Mouse (Mus musculus): ENCODE measurements at regions not wholly inside any gene's neighbourhood (a gene's known extent, or its start where the extent isn't known, plus 50 kb on each side); places are given as distances from the start of the nearest gene placed in this dataset.

DNA sequence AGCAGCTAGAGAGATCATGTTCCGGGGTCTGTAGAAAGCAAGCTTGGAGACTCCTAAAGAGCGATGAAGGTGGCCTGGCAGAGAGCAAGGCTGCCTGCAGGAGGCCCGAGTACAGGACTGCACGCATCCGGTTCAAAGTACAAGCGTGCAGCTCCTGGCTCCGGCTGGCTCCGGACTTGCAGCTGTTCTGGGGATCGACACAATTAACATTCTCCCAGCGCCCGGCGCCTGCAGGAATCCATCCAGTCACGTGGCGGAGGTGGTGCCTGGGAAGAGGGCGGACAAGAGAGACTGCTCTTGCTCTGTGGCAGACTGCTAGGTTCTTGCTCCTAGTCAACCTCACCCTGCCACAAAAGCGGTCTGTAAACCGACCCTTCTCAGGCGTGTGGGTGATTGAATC is 86.9 kb downstream of the Bdh1 start:
- no peaks in the 10 kb centered on the region for H3K36me3 ChIP-seq (ENCODE audit: control insufficient read depth, insufficient read depth, low read length)
- H3K27me3 ChIP-seq (replicated peaks; ENCODE audit: control insufficient read depth, insufficient read depth, low read length), result no peaks in the 10 kb centered on the region
- H3K4me3 ChIP-seq (ENCODE audit: low read length), result peak overlapping the region; percentile 23; the same call in 1 of the 2 replicates

DNA sequence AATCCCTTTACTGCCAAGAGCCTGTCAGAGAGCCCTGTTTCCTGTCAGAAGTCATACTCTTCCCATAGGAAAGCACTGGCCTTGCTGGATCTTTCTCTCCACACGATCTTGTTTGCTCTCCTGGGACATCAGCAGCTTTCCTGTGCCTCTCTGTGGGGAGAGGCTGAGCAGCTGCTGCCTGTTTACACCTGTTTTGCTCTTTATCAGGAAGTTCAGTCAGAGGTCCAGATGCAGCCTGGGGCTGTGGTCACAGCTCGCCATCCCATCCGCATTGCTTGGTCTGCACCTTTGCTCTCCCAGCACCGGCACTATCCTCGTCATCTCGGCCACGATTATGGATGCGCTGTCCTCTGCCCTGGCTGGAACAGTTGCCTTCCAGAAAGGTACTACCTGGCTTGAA is 88.0 kb downstream of the Bdh1 start:
- ATAC-seq, result no peak
- no peaks in the 10 kb centered on the region for H3K9me3 ChIP-seq (ENCODE audit: control insufficient read depth, low read length)
- H3K4me3 ChIP-seq (ENCODE audit: low read length), result no peak overlapping the region
- H3K27ac ChIP-seq (ENCODE audit: low read depth, low read length), result no peak overlapping the region
- H3K4me1 ChIP-seq (ENCODE audit: control insufficient read depth, insufficient read depth, low read depth, low read length), result peaks cover 11% of the 10 kb centered on the region
- WGBS, result 82% methylated on average over 8 of the region's 8 CpGs
- H3K4me2 ChIP-seq (ENCODE audit: low read length), result no peak overlapping the region
- no peaks in the 10 kb centered on the region for H3K27me3 ChIP-seq (replicated peaks; ENCODE audit: control insufficient read depth, insufficient read depth, low read length)
- no peaks in the 10 kb centered on the region for H3K36me3 ChIP-seq (ENCODE audit: control insufficient read depth, insufficient read depth, low read length)
- no peak overlapping the region for H3K9ac ChIP-seq (ENCODE audit: low read depth, low read length)

More for the DNA sequence above, 86.9 kb downstream of the Bdh1 start:
- Histone ChIP-seq H3K9ac (ENCODE audit: low read depth, low read length) (peak overlapping the region; percentile 60), H3K27ac (ENCODE audit: low read depth, low read length) (peak overlapping the region; percentile 76), H3K4me1 (ENCODE audit: control insufficient read depth, insufficient read depth, low read depth, low read length) (peaks cover 11% of the 10 kb centered on the region), H3K4me2 (ENCODE audit: low read length) (peak overlapping the region; percentile 56), H3K9me3 (ENCODE audit: control insufficient read depth, low read length) (no peaks in the 10 kb centered on the region)
- ATAC-seq, result peak; percentile 91
- under 1% methylated on average over 18 of the region's 18 CpGs for WGBS

DNA sequence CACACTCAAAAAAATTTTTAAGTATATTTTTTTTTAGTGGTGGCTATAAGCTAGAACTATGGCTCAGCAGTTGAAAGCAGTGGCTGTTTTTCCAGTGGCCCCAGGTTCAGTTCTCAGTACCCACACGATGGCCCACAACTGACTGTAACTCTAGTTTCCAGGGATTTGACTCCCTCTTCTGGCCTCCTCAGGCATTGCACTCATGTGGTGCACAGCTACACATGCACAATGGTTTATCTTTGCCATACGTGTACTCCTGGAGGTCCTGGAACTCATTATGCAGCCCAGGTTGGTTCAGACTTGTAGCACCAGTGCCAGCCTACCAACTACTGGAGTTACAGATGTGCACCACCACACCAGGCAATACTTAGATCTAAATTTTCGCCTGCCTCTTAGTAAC is 96.7 kb downstream of the Bdh1 start:
- no peak for ATAC-seq
- Histone ChIP-seq H3K4me3 (ENCODE audit: low read length) (no peak overlapping the region), H3K27me3 (replicated peaks; ENCODE audit: control insufficient read depth, insufficient read depth, low read length) (no peaks in the 10 kb centered on the region), H3K9me3 (ENCODE audit: control insufficient read depth, low read length) (no peaks in the 10 kb centered on the region), H3K27ac (ENCODE audit: low read depth, low read length) (no peak overlapping the region), H3K9ac (ENCODE audit: low read depth, low read length) (no peak overlapping the region), H3K4me2 (ENCODE audit: low read length) (no peak overlapping the region), H3K36me3 (ENCODE audit: control insufficient read depth, insufficient read depth, low read length) (no peaks in the 10 kb centered on the region), H3K4me1 (ENCODE audit: control insufficient read depth, insufficient read depth, low read depth, low read length) (no peaks in the 10 kb centered on the region; the same call in 1 of the 2 replicates)
- WGBS, result 98% methylated on average over 3 of the region's 3 CpGs

DNA sequence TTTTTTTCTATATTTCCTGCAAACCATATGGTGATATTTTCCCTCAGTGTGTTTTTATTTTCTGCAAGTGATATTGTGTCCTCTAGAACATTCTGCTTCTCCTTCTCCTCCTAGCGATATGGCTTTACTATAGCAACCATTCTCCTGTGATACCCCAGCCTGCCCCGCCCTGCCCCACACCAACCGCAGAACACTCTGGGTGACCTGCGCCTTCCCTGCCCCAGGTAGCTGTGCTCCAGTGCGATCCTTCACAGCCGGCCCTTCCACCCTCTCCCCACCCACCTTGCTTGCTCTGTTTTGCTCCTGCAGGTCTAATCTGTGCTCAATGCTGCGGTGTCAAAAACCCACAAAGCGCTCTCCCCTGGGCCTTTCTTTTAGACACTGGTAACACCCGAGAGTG is 98.0 kb downstream of the Bdh1 start:
- H3K36me3 ChIP-seq (ENCODE audit: control insufficient read depth, insufficient read depth, low read length), result no peaks in the 10 kb centered on the region
- H3K9ac ChIP-seq (ENCODE audit: low read depth, low read length), result no peak overlapping the region
- no peaks in the 10 kb centered on the region for H3K9me3 ChIP-seq (ENCODE audit: control insufficient read depth, low read length)
- H3K4me1 ChIP-seq (ENCODE audit: control insufficient read depth, insufficient read depth, low read depth, low read length), result no peaks in the 10 kb centered on the region; the same call in 1 of the 2 replicates
- 78% methylated on average over 9 of the region's 9 CpGs for WGBS
- H3K4me3 ChIP-seq (ENCODE audit: low read length), result no peak overlapping the region
- no peak overlapping the region for H3K27ac ChIP-seq (ENCODE audit: low read depth, low read length)
- H3K4me2 ChIP-seq (ENCODE audit: low read length), result no peak overlapping the region
- no peaks in the 10 kb centered on the region for H3K27me3 ChIP-seq (replicated peaks; ENCODE audit: control insufficient read depth, insufficient read depth, low read length)
- no peak for ATAC-seq

DNA sequence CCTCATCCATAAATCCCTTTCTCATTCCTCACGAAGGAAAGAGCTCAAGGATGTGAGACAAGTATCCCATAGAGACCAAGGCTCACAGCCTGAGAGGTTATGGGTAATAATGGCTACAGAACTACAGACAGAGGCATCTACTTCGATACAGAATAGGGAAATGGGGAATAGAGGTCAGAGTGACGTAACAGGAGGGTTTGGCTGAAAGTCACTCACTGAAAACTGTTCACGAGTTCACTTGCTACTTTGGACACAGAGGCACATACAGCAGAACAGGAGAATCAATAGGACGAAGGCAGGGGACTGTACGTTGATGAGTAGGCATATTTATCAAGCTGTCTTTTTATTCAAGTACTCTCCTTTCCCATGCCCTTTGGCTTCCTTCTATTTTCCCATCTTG is 99.7 kb downstream of the Bdh1 start:
- no peak for ATAC-seq
- H3K9ac ChIP-seq (ENCODE audit: low read depth, low read length), result no peak overlapping the region
- no peak overlapping the region for H3K4me2 ChIP-seq (ENCODE audit: low read length)
- H3K4me3 ChIP-seq (ENCODE audit: low read length), result no peak overlapping the region
- no peaks in the 10 kb centered on the region for H3K27me3 ChIP-seq (replicated peaks; ENCODE audit: control insufficient read depth, insufficient read depth, low read length)
- no peak overlapping the region for H3K27ac ChIP-seq (ENCODE audit: low read depth, low read length)
- 69% methylated on average over 6 of the region's 6 CpGs for WGBS
- no peaks in the 10 kb centered on the region; the same call in 1 of the 2 replicates for H3K4me1 ChIP-seq (ENCODE audit: control insufficient read depth, insufficient read depth, low read depth, low read length)
- H3K9me3 ChIP-seq (ENCODE audit: control insufficient read depth, low read length), result no peaks in the 10 kb centered on the region
- no peaks in the 10 kb centered on the region for H3K36me3 ChIP-seq (ENCODE audit: control insufficient read depth, insufficient read depth, low read length)

DNA sequence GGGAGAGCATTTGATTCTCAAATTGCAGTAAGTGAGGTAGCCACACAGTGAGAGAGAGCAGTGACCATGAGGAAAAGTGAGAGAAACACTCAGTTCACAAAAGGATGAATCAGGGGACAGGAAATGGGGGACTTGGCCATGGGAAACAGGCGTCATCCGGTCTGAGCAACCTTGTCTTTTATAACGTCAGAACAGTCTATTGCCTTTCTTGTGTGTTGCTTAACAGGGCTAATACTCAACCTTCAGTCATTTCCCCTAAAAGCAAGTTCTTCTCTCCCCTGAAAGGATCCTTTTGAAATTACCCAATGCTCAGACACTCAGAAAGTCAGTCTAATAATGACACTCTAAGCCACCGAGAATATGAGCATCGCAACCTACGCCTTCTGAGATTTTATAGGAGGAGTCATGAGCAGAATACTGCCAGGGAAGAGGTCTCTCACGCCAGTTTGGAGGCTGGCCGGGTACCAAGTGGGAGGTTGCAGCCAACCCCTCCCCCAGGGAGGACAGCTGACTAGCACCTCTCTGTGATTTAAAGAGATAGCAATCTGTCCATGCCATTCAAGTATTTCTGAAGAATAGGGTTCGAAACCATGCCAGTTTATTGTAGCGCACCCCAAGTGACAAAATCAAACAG is 104.7 kb downstream of the Bdh1 start:
- peaks cover 8% of the 10 kb centered on the region for H3K4me1 ChIP-seq (ENCODE audit: control insufficient read depth, insufficient read depth, low read depth, low read length)
- no peaks in the 10 kb centered on the region for H3K27me3 ChIP-seq (replicated peaks; ENCODE audit: control insufficient read depth, insufficient read depth, low read length)
- no peak overlapping the region for H3K4me2 ChIP-seq (ENCODE audit: low read length)
- WGBS, result 61% methylated on average over 10 of the region's 10 CpGs
- ATAC-seq, result no peak
- no peaks in the 10 kb centered on the region for H3K9me3 ChIP-seq (ENCODE audit: control insufficient read depth, low read length)
- H3K36me3 ChIP-seq (ENCODE audit: control insufficient read depth, insufficient read depth, low read length), result no peaks in the 10 kb centered on the region
- no peak overlapping the region for H3K4me3 ChIP-seq (ENCODE audit: low read length)
- H3K27ac ChIP-seq (ENCODE audit: low read depth, low read length), result no peak overlapping the region
- no peak overlapping the region for H3K9ac ChIP-seq (ENCODE audit: low read depth, low read length)

DNA sequence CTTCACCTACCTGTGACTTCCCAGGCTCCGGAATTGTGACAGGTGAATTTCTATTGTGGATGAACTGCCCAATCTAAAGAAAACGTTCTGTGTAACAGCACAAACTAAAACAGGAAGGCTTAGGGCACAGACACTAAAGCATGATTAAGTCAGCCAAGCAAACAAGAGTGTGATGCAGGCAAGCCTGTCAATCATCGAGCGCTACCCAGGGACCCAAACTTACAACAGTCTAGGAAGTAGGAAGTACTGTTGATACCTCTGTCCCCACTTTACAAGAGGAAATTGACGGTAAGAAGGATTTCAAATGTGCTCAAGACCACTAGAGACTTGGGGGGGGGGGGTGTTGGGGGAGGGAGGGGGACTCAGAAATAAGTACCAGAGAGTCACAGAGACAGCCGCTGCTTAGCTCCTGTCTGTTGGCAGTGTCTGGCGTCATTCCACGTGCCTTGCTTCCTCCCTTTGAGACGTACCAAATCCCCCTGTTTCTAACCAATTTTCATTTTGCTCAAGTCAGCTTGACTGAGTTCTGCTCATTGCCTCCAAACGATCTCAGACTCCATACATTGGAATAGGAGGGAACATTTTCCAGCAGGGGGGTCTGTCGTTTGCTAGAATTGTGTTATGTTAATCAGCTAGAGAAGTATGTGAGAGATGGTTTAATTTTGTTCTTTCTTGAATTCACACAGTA is 106.7 kb downstream of the Bdh1 start:
- peak; percentile 63; the same call in 1 of the 2 replicates for ATAC-seq
- peaks cover 8% of the 10 kb centered on the region for H3K4me1 ChIP-seq (ENCODE audit: control insufficient read depth, insufficient read depth, low read depth, low read length)
- no peak overlapping the region for H3K4me2 ChIP-seq (ENCODE audit: low read length)
- H3K4me3 ChIP-seq (ENCODE audit: low read length), result no peak overlapping the region
- 49% methylated on average over 11 of the region's 11 CpGs for WGBS
- H3K27me3 ChIP-seq (replicated peaks; ENCODE audit: control insufficient read depth, insufficient read depth, low read length), result no peaks in the 10 kb centered on the region
- no peak overlapping the region for H3K27ac ChIP-seq (ENCODE audit: low read depth, low read length)
- H3K9me3 ChIP-seq (ENCODE audit: control insufficient read depth, low read length), result no peaks in the 10 kb centered on the region
- H3K9ac ChIP-seq (ENCODE audit: low read depth, low read length), result no peak overlapping the region
- no peaks in the 10 kb centered on the region for H3K36me3 ChIP-seq (ENCODE audit: control insufficient read depth, insufficient read depth, low read length)

DNA sequence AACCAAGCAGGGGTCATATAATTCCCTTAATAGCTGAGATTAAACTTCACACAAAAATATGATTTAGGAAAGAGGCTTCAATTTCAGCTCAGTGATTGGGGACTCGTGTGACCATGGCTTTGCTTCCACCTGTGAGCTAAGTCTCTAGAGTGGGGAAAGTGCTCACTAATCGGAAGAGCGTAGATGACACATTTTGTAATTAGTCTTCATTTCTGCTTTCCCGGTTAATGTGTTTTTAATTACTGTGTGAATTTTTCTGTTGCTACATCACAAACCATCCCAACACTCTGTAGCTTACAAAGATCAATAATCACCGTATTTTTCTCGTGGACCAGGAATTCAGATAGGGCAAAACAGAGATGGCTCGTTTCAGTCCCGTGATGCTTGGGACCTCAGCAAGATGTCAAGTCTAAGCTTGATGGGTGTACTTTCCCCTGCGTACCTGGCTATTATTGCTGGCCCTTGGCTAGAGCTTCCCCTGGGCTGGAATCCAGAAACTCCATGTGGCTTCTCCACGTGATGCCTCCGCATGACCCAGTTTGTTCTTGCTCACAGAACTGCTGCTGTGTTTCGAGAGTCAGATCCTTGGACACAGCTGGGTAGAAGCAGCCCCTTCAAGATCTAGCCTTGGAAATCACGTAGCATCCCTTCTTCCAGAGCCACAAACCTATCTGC is 107.3 kb downstream of the Bdh1 start:
- ATAC-seq, result peak; percentile 21; the same call in 1 of the 2 replicates
- H3K4me2 ChIP-seq (ENCODE audit: low read length), result no peak overlapping the region
- no peaks in the 10 kb centered on the region for H3K36me3 ChIP-seq (ENCODE audit: control insufficient read depth, insufficient read depth, low read length)
- no peaks in the 10 kb centered on the region for H3K9me3 ChIP-seq (ENCODE audit: control insufficient read depth, low read length)
- no peak overlapping the region for H3K9ac ChIP-seq (ENCODE audit: low read depth, low read length)
- peak overlapping the region; percentile 42; the same call in 1 of the 2 replicates for H3K27ac ChIP-seq (ENCODE audit: low read depth, low read length)
- WGBS, result 61% methylated on average over 13 of the region's 13 CpGs
- no peak overlapping the region for H3K4me3 ChIP-seq (ENCODE audit: low read length)
- H3K4me1 ChIP-seq (ENCODE audit: control insufficient read depth, insufficient read depth, low read depth, low read length), result peaks cover 8% of the 10 kb centered on the region
- no peaks in the 10 kb centered on the region for H3K27me3 ChIP-seq (replicated peaks; ENCODE audit: control insufficient read depth, insufficient read depth, low read length)

DNA sequence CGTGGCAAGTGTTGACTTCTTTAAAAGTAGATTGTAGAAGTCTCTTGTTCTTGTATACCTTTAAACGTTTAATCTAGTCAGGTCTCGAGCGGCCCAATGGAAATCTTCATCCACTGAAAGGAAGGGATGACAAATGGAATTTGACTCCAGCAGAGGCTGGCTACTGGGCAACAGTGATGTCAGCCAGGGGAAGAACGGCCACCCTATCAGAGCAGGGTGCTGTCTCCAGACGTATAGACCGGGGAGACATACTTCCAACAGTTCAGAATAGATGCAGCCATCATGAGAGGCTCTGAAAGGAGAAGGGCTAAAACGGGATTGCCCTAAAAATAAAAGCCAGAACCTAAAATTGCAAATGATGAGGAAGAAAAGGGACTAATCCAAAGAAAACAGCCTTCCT is 108.0 kb downstream of the Bdh1 start:
- H3K27me3 ChIP-seq (replicated peaks; ENCODE audit: control insufficient read depth, insufficient read depth, low read length), result no peaks in the 10 kb centered on the region
- no peak for ATAC-seq
- H3K9me3 ChIP-seq (ENCODE audit: control insufficient read depth, low read length), result no peaks in the 10 kb centered on the region
- H3K4me1 ChIP-seq (ENCODE audit: control insufficient read depth, insufficient read depth, low read depth, low read length), result peaks cover 8% of the 10 kb centered on the region
- H3K27ac ChIP-seq (ENCODE audit: low read depth, low read length), result no peak overlapping the region; the same call in 1 of the 2 replicates
- H3K36me3 ChIP-seq (ENCODE audit: control insufficient read depth, insufficient read depth, low read length), result no peaks in the 10 kb centered on the region
- no peak overlapping the region for H3K4me3 ChIP-seq (ENCODE audit: low read length)
- H3K4me2 ChIP-seq (ENCODE audit: low read length), result no peak overlapping the region
- H3K9ac ChIP-seq (ENCODE audit: low read depth, low read length), result no peak overlapping the region
- 90% methylated on average over 8 of the region's 8 CpGs for WGBS

Data from hindbrain, embryonic 16.5 days (tissue).